Mouse (Mus musculus) liver, embryonic 11.5 days (tissue): ENCODE measurements around the gene Tdrd9. TPM values are rescaled to one million over a fixed set of nuclear protein-coding genes. Genes with fewer than 3 reads are reported as not detected.
A peak's percentile ranks its signal among the peaks of the same experiment; 100 is the strongest.

ENCODE experiments used
- ATAC-seq: fragments of 200-750 bp; cut with Nextera tagmentation; replicated peaks from 2 replicates; pipeline ENCODE4 v1.8.0; 2017; ENCODE audit warnings: moderate number of reproducible peaks, mild to moderate bottlenecking, moderate TSS enrichment, moderate library complexity; ENCODE audit not compliant: low FRiP score
- DNase-seq: peaks from one replicate; pipeline ENCODE4 v3.0.0-alpha.2; 2017; ENCODE audit warnings: low spot score
- H3K27ac ChIP-seq: fragments of 300-500 bp; sonication (generic); 2 replicates; pipeline ENCODE4 v1.5.1; 2014; ENCODE audit warnings: mild to moderate bottlenecking, low read depth, low read length, control low read depth
- H3K27me3 ChIP-seq: fragments of 300-500 bp; sonication (generic); replicated peaks from 2 replicates; pipeline ENCODE4 v1.6.1; 2014; ENCODE audit warnings: low read length, mixed read lengths; ENCODE audit not compliant: control insufficient read depth, insufficient read depth
- H3K36me3 ChIP-seq: fragments of 300-500 bp; sonication (generic); 2 replicates; pipeline ENCODE4 v1.6.1; 2014; ENCODE audit warnings: mild to moderate bottlenecking, low read length, moderate library complexity, mixed read lengths; ENCODE audit not compliant: control insufficient read depth, insufficient read depth
- H3K4me1 ChIP-seq: fragments of 300-500 bp; sonication (generic); replicated peaks from 2 replicates; pipeline ENCODE4 v1.6.1; 2014; ENCODE audit warnings: low read length, mixed read lengths; ENCODE audit not compliant: control insufficient read depth, insufficient read depth
- H3K4me2 ChIP-seq: fragments of 300-500 bp; sonication (generic); 2 replicates; pipeline ENCODE4 v1.6.1; 2014; ENCODE audit warnings: mild to moderate bottlenecking, control low read depth, moderate library complexity
- H3K4me3 ChIP-seq: fragments of 300-500 bp; sonication (generic); 2 replicates; pipeline ENCODE4 v1.5.1; 2014; ENCODE audit warnings: low read depth, low read length, control low read depth
- H3K9ac ChIP-seq: fragments of 300-500 bp; sonication (generic); 2 replicates; pipeline ENCODE4 v1.6.1; 2014; ENCODE audit warnings: low read depth, low read length, control low read depth
- H3K9me3 ChIP-seq: fragments of 300-500 bp; sonication (generic); 2 replicates; pipeline ENCODE4 v1.6.1; 2016; ENCODE audit warnings: low read length, inconsistent platforms, mixed read lengths; ENCODE audit not compliant: control insufficient read depth
- WGBS: fragments of 180-500 bp; shearing (Covaris S2); extraction: QIAGEN DNeasy Blood & Tissue Kit; methylation state at CpG from one replicate; pipeline ENCODE4 v1.1.7; 2014; 5-methylcytosine and 5-hydroxymethylcytosine counted together
- microRNA-seq: library from miRNA; unstranded; fragments of <30 nt; microRNA quantifications from one replicate; pipeline ENCODE4, GENCODE M21; 2017; ENCODE audit warnings: borderline number of aligned reads
- polyA plus RNA-seq: library from polyadenylated mRNA; unstranded; fragments of >200 nt; fragmentation: Nextera tagmentation; extraction: Ambion mirVana; gene quantifications from 2 replicates; pipeline ENCODE4 v1.2.1, GENCODE M21; 2014

Gene Tdrd9
- polyA plus RNA-seq, 1 experiment from 2014 or later = 0.40 TPM

- Histone ChIP-seq H3K4me1 (0 out of 2 replicates have a peak, but pooled peaks cover 3% of the 10 kb centered on the region), H3K4me2 (no peak overlapping the region), H3K27me3 (peaks cover 6% of the 10 kb centered on the region; the same call in 1 of the 2 replicates), H3K9ac (no peak overlapping the region), H3K27ac (no peak overlapping the region), H3K36me3 (no peaks in the 10 kb centered on the region), H3K4me3 (no peak overlapping the region), H3K9me3 (no peaks in the 10 kb centered on the region)
- ATAC-seq (no peak), DNase-seq (no peak)
- 85% methylated on average over 6 of the region's 6 CpGs for WGBS
Observed at GRCm38 (mm10) chr12:112112235-112112634, 140.9 kb downstream of the Tdrd9 start.

- Histone ChIP-seq H3K4me1 (0 out of 2 replicates have a peak, but pooled peaks cover 3% of the 10 kb centered on the region), H3K36me3 (no peaks in the 10 kb centered on the region), H3K4me2 (no peak overlapping the region), H3K9ac (no peak overlapping the region), H3K27me3 (no peaks in the 10 kb centered on the region), H3K4me3 (no peak overlapping the region), H3K27ac (no peak overlapping the region), H3K9me3 (no peaks in the 10 kb centered on the region)
- ATAC-seq (peak; percentile 48), DNase-seq (no peak)
- 23% methylated on average over 13 of the region's 13 CpGs for WGBS
Observed at GRCm38 (mm10) chr12:112112686-112113396, 141.5 kb downstream of the Tdrd9 start.

- H3K27me3 ChIP-seq = no peaks in the 10 kb centered on the region
- no peaks in the 10 kb centered on the region for H3K36me3 ChIP-seq
- 0 out of 2 replicates have a peak, but pooled peaks cover 3% of the 10 kb centered on the region for H3K4me1 ChIP-seq
- no peak overlapping the region for H3K27ac ChIP-seq
- DNase-seq (peak; percentile 68), ATAC-seq (0 out of 2 replicates have a peak, but pooled peaks have one; percentile 34)
- no peak overlapping the region for H3K4me3 ChIP-seq
- H3K9ac ChIP-seq = no peak overlapping the region
- H3K9me3 ChIP-seq = no peaks in the 10 kb centered on the region
- 14% methylated on average over 7 of the region's 7 CpGs for WGBS
- H3K4me2 ChIP-seq = no peak overlapping the region
Observed at GRCm38 (mm10) chr12:112113710-112114109, 142.4 kb downstream of the Tdrd9 start.

DNA sequence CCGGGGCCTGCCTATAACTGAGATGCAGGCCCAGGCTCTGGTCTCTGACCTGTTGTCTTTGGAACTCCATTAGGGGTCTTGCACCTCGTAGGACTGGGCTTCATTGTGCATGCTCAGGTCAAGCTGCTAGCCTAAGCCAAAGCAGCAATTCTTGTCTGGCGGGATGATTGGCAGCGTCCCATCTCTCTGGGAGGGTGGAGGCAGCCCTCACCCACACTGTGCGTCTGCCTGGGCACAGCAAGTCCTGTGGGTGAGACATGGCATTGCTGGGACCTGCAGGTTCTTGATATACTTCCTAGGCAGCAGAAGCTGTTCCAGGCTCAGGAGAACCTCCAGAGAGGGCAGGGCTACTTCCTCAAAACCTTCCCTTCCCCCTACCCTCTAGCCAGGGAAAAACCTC lies 145.6 kb downstream of the Tdrd9 start:
- Histone ChIP-seq H3K4me2 (no peak overlapping the region), H3K36me3 (no peaks in the 10 kb centered on the region), H3K27ac (no peak overlapping the region), H3K4me1 (0 out of 2 replicates have a peak, but pooled peaks cover 3% of the 10 kb centered on the region), H3K9ac (no peak overlapping the region), H3K4me3 (no peak overlapping the region), H3K9me3 (no peaks in the 10 kb centered on the region), H3K27me3 (no peaks in the 10 kb centered on the region)
- 59% methylated on average over 5 of the region's 5 CpGs for WGBS
- DNase-seq = no peak
- no peak for ATAC-seq

GRCm38 (mm10) chr12:112117649-112118048 lies 146.3 kb downstream of the Tdrd9 start:
- ATAC-seq (no peak), DNase-seq (no peak)
- no peaks in the 10 kb centered on the region for H3K27me3 ChIP-seq

More at GRCm38 (mm10) chr12:112117649-112118048, 146.3 kb downstream of the Tdrd9 start:
- H3K4me3 ChIP-seq = no peak overlapping the region
- no peak overlapping the region for H3K9ac ChIP-seq
- H3K4me1 ChIP-seq = 0 out of 2 replicates have a peak, but pooled peaks cover 3% of the 10 kb centered on the region
- H3K9me3 ChIP-seq = no peaks in the 10 kb centered on the region
- H3K4me2 ChIP-seq = no peak overlapping the region
- WGBS = 75% methylated on average over 7 of the region's 7 CpGs
- H3K27ac ChIP-seq = no peak overlapping the region
- no peaks in the 10 kb centered on the region for H3K36me3 ChIP-seq

Small RNAs within 50 kb of the gene (microRNA-seq; reads per million reads assigned to microRNA genes)
- gene Mir3073a (not detected), gene Mir3073b (not detected)

Other genes with a start within 250 kb of the Tdrd9 start
- gene Klc1, start 212.7 kb upstream of the Tdrd9 start, polyA plus RNA-seq = 56.8 and 59.3 TPM in 2 replicates
- 20.0 and 20.9 TPM in 2 replicates for gene Xrcc3, start 157.7 kb upstream of the Tdrd9 start, polyA plus RNA-seq
- gene Zfyve21, start 157.4 kb upstream of the Tdrd9 start, polyA plus RNA-seq = 95.5 and 95.6 TPM in 2 replicates
- gene Ppp1r13b, start 63.4 kb upstream of the Tdrd9 start, polyA plus RNA-seq = 10.8 TPM in 2 replicates
- gene Atp5mpl, start 4.6 kb upstream of the Tdrd9 start, polyA plus RNA-seq = 702 and 735 TPM in 2 replicates
- gene Rd3l, start 9.8 kb downstream of the Tdrd9 start, polyA plus RNA-seq = not detected in 2 replicates
- 0.38 and 0.73 TPM in 2 replicates for gene Aspg, start 135.1 kb downstream of the Tdrd9 start, polyA plus RNA-seq
- gene Kif26a, start 174.6 kb downstream of the Tdrd9 start, polyA plus RNA-seq = 0.52 and 0.59 TPM in 2 replicates